Mouse (Mus musculus): ENCODE results near the gene Ptpre. TPM values are rescaled to one million over a fixed set of nuclear protein-coding genes. Genes with fewer than 3 reads are reported as not detected.

The Ptpre gene
- polyA plus RNA-seq, 1 experiment from 2014 or later = 3.4 TPM

DNA sequence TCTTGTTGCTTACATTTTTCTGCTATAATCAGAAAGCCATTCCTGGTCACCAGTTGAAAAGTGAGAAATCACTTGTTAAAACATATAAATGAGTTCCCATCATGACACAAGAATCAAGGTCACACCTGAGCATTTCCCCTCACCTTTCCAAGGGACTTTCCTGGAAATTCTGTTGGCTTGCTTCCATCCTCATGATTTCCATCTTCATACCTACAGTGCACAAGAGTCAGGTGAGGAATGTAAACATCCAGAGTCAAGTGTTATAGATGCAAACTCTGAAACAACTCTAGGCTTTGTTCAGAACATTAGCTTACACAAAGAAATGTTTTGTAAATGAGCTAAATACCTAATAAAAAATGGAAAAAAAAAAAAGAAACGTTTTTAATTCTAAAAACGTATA, 173.4 kb downstream of the Ptpre start:
- H3K9ac ChIP-seq = no peak overlapping the region
- peaks cover 9% of the 10 kb centered on the region for H3K4me1 ChIP-seq
- ATAC-seq (ENCODE audit: insufficient read depth, low FRiP score, low read depth) = no peak
- H3K4me3 ChIP-seq (replicated peaks) = no peak overlapping the region
- no peak overlapping the region for H3K27ac ChIP-seq
- H3K4me2 ChIP-seq = no peak overlapping the region
- H3K27me3 ChIP-seq (replicated peaks) = no peaks in the 10 kb centered on the region
- WGBS = 62% methylated on average over 2 of the region's 2 CpGs
- peaks cover 20% of the 10 kb centered on the region for H3K36me3 ChIP-seq
- no peaks in the 10 kb centered on the region for H3K9me3 ChIP-seq

DNA sequence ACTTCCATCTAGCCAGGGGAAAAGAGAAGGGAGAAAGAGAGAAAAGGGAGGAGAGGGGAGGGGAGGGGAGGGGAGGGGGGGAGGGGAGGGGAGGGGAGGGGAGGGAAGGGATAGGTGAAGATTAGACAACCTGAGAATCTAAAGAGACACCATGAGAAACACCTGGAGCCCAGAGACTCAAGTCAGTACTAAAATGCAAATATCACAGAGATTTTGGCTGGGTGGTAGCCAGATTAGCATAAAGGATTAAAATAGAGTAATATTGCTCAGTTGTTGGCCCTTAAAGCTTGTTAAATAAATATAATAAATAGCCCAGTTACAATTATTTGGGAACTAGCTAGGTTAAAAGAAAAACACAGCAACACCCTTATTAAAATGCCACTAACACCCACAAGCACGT, 175.3 kb downstream of the Ptpre start:
- no peak overlapping the region for H3K4me3 ChIP-seq (replicated peaks)
- H3K9ac ChIP-seq = no peak overlapping the region
- no peaks in the 10 kb centered on the region for H3K9me3 ChIP-seq
- WGBS = 84% methylated on average over 1 of the region's 1 CpGs
- no peak for ATAC-seq (ENCODE audit: insufficient read depth, low FRiP score, low read depth)
- H3K4me1 ChIP-seq = peaks cover 9% of the 10 kb centered on the region
- no peak overlapping the region for H3K27ac ChIP-seq
- H3K36me3 ChIP-seq = peaks cover 8% of the 10 kb centered on the region
- H3K4me2 ChIP-seq = no peak overlapping the region
- no peaks in the 10 kb centered on the region for H3K27me3 ChIP-seq (replicated peaks)

DNA sequence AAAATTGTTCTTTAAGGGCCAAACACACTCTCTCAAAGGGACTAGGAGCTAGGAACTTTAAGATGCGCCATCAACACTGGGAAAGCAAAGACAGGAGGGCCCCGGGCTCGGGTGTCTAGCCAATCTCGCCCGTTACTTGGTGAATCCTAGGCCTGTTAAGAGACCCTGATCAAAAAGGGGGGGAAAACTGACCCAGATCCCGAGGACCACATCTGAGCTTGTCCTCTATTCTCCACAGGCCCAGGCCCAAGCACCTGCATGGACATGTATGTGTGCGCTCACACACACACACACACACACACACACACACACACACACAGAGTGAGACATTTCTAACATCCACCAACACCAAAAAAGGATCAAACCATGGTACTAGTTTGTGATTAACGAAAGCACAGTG, 176.0 kb downstream of the Ptpre start:
- Histone ChIP-seq H3K27me3 (replicated peaks) (no peaks in the 10 kb centered on the region), H3K36me3 (peaks cover 3% of the 10 kb centered on the region; the same call in 1 of the 2 replicates), H3K4me1 (peaks cover 9% of the 10 kb centered on the region), H3K4me3 (replicated peaks) (peak overlapping the region; percentile 24), H3K4me2 (peak overlapping the region; percentile 64), H3K27ac (no peak overlapping the region), H3K9ac (no peak overlapping the region), H3K9me3 (no peaks in the 10 kb centered on the region)
- ATAC-seq (ENCODE audit: insufficient read depth, low FRiP score, low read depth) = no peak
- 80% methylated on average over 8 of the region's 8 CpGs for WGBS

DNA sequence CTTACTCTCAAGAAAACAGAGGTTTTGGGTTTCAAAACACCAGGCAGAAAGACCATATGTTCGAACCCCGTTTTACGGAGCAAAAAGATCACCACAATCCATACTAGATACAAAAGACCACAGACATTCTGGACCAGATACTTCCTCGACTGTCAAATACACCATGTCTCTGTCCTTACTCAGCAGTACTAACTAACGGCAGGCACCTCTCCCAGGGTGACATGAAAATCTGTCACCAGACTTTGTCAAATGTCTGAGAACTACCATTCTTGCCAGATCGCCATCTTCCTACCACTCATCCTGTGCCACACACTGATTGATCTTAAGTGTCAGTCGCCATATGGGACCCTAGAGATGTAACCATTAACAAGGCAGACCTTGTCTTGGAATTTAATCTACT, 177.9 kb downstream of the Ptpre start:
- peaks cover 9% of the 10 kb centered on the region for H3K4me1 ChIP-seq
- ATAC-seq (ENCODE audit: insufficient read depth, low FRiP score, low read depth) = no peak
- H3K27me3 ChIP-seq (replicated peaks) = no peaks in the 10 kb centered on the region
- H3K4me3 ChIP-seq (replicated peaks) = peak overlapping the region; percentile 90
- peak overlapping the region; percentile 64 for H3K4me2 ChIP-seq
- H3K27ac ChIP-seq = no peak overlapping the region
- no peaks in the 10 kb centered on the region for H3K9me3 ChIP-seq
- peak overlapping the region; percentile 55 for H3K9ac ChIP-seq
- H3K36me3 ChIP-seq = peaks cover 3% of the 10 kb centered on the region; the same call in 1 of the 2 replicates
- WGBS = 4% methylated on average over 7 of the region's 7 CpGs

DNA sequence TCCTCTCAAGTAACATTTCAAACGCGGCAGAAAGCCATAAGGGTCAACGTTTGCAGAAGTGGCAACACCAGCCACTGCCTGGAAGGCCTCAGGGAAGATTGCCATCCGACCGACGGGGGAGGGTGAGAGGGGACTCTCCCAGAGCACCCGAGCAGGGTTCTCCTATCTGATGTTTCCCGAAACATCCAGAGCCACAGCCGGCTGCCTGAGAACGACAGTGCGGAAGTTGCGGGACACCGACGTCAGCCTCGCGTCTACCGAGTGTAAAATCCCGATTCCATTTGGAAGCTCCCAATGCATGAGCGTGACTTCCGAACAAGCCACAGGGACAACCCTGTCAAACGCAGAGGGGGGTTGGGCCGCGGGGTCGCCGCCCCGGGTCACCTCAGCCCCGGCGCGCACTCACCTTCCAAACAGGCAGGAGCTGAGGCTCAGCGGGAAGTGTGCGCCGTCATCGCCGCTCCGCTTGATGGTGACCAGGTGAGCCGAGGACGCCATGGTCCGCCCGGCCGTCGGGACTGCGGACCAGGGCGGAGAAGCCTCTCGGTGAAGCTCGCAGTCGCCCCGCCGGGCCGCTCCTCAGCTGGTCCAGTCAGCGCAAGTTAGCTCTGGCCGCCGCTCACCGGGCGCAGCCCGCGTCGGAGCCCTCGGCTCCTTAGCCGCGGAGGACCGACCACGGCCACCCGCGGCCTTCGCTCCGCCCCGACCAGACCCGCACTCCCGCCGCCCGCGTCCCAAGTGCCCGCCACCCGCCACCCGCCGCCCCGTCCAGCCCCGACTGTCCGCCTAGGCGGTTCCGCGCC, 178.6 kb downstream of the Ptpre start, which contains the start of gene Mki67:
Gene Mki67 (minus strand): TSS at position 720 of the 803 bp plus-strand sequence.
- H3K9me3 ChIP-seq = no peaks in the 10 kb centered on the region
- peak within 1 kb of the TSS; percentile 55 for H3K9ac ChIP-seq
- peaks cover 9% of the 10 kb centered on the region for H3K4me1 ChIP-seq
- H3K27ac ChIP-seq = peak within 1 kb of the TSS; percentile 67; the same call in 1 of the 2 replicates
- H3K4me2 ChIP-seq = peak within 1 kb of the TSS; percentile 64
- under 1% methylated on average over 79 of the region's 82 CpGs for WGBS
- no peaks in the 10 kb centered on the region for H3K27me3 ChIP-seq (replicated peaks)
- no peak; the same call in none of the 2 replicates for ATAC-seq (ENCODE audit: insufficient read depth, low FRiP score, low read depth)
- H3K36me3 ChIP-seq = no peaks in the 10 kb centered on the region
- H3K4me3 ChIP-seq (replicated peaks) = peak within 1 kb of the TSS; percentile 90

DNA sequence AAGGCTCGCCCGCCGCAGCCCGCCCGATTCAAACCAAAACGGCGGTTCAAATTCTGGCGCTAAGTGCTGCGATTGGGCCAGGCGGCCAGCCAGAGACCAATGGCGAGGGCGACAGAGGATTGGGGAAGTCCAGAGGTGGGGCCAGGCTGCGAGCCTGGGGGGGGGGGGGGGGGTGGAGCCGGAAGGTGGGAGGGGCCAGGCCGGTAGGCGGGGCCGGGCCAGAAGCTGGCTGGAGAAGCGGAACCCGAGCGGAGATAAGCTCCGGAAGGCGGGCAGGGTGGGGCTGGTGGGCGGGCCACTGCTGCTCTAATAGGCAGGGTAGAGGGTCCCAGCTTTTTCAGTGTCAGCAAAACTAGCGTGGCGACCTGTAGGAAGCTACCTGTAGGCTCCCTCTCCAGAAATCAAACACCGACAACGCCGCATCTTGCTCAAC, 179.2 kb downstream of the Ptpre start:
- H3K27ac ChIP-seq = no peak overlapping the region; the same call in 1 of the 2 replicates
- under 1% methylated on average over 28 of the region's 28 CpGs for WGBS
- peak; percentile 98 for ATAC-seq (ENCODE audit: insufficient read depth, low FRiP score, low read depth)

DNA sequence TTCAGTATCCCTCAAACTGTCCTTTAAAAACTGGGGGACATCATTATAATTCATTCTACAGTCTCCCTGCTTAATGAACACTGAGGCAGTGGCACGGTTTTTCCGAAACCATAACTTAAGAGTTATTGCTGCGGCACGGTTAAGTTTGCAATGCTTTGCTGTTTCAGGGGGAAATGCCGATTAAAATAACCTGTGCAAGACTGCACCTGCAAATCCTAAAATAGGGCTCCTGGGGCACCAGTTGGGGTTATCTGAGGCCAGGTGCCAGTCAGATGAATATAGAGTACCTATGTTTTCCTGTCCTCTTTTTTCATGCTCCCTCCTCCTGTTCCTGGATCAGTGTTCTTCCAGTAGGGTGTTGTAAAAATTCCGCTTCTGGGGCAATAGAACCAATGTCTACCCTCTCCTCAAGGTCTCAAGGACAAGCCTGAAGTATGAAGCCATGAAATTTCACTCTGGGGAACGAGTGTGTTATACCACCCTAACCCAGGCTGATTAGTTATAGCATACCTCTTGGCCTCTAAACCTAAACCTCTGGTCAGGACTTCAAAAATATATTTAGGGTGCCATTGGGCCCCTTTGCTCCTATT, 179.8 kb downstream of the Ptpre start:
- Histone ChIP-seq H3K27me3 (replicated peaks) (no peaks in the 10 kb centered on the region), H3K36me3 (no peaks in the 10 kb centered on the region), H3K4me3 (replicated peaks) (peak overlapping the region; percentile 90), H3K9ac (peak overlapping the region; percentile 19; the same call in 1 of the 2 replicates), H3K9me3 (no peaks in the 10 kb centered on the region), H3K27ac (no peak overlapping the region; the same call in 1 of the 2 replicates), H3K4me2 (peak overlapping the region; percentile 62), H3K4me1 (peaks cover 9% of the 10 kb centered on the region)
- WGBS = 59% methylated on average over 7 of the region's 7 CpGs
- ATAC-seq (ENCODE audit: insufficient read depth, low FRiP score, low read depth) = no peak

More for the DNA sequence above, 179.2 kb downstream of the Ptpre start:
- peak overlapping the region; percentile 90 for H3K4me3 ChIP-seq (replicated peaks)
- no peaks in the 10 kb centered on the region for H3K27me3 ChIP-seq (replicated peaks)
- H3K9me3 ChIP-seq = no peaks in the 10 kb centered on the region
- peak overlapping the region; percentile 19; the same call in 1 of the 2 replicates for H3K9ac ChIP-seq
- peak overlapping the region; percentile 64 for H3K4me2 ChIP-seq
- peaks cover 9% of the 10 kb centered on the region for H3K4me1 ChIP-seq
- H3K36me3 ChIP-seq = no peaks in the 10 kb centered on the region

DNA sequence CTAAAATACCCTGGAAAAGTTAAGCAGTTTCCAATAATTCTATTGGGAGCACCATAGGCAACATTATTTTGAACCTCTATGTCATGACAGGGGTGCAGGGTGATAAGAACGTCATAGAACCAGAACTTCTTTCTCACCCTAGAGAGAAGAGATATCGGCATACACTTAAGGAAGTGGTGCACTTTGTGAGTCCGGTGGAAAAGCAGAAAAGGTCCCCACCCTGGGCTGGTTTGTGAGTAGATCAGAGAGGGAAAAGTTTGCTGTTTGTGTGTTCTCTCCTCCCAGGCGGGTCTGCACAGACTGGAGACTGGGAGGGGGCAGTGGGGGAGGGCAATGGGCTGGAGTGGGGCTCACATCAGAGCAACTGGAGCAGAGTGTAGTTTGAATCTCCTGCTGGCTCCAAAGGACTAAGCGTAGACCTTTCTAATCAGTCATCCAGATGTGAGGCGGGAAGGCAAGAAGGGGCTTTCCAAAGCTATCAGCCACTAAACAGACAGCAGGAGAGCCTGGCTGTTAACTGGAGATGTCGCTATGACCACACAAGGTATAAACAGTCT, 184.2 kb downstream of the Ptpre start:
- Histone ChIP-seq H3K4me2 (no peak overlapping the region), H3K36me3 (no peaks in the 10 kb centered on the region), H3K9me3 (no peaks in the 10 kb centered on the region), H3K27ac (no peak overlapping the region), H3K4me1 (peaks cover 7% of the 10 kb centered on the region; the same call in 1 of the 2 replicates), H3K9ac (no peak overlapping the region), H3K27me3 (replicated peaks) (no peaks in the 10 kb centered on the region), H3K4me3 (replicated peaks) (no peak overlapping the region)
- WGBS = 49% methylated on average over 7 of the region's 7 CpGs
- peak; percentile 86 for ATAC-seq (ENCODE audit: insufficient read depth, low FRiP score, low read depth)

DNA sequence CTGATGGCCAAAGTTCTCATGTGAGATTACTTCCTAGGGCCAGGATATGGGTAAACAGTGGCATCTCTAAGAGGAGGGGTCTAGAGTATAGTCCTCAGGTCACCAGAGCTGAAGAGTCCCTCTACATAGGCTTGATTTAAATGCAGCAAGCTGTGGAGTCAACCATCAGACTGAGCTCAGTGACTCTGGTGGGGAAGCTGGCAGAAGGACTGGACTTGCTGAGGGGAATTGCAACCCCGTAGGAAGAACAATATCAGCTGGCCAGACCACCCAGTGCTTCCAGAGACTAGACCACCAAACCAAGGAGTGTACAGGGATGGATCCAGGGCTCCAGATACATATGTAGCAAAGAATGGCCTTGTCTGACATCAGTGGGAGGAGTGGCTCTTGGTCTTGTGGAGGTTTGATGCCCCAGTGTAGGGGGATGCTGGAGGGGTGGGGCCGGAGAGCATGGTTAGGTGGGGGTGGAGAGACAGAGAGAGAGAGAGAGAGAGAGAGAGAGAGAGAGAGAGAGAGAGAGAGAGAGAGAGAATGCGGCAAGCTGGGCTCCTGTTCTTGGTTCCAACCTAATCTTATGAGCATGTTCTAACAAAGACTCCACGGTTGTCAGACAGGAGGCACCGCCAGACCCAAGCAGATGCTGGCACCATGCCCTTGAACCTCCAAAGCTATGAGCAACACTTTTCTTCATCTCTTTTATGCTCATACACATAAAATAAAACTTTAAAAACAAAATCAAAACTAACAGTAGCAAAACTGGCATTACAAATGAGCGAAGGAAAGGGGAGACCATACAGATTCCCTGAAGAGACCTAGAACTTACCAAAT, 184.9 kb downstream of the Ptpre start:
- H3K27ac ChIP-seq = no peak overlapping the region
- H3K4me2 ChIP-seq = no peak overlapping the region
- H3K4me1 ChIP-seq = peaks cover 7% of the 10 kb centered on the region; the same call in 1 of the 2 replicates
- H3K36me3 ChIP-seq = no peaks in the 10 kb centered on the region
- 71% methylated on average over 6 of the region's 6 CpGs for WGBS
- H3K9ac ChIP-seq = no peak overlapping the region
- ATAC-seq (ENCODE audit: insufficient read depth, low FRiP score, low read depth) = 0 out of 2 replicates have a peak, but pooled peaks have one; percentile 12
- no peaks in the 10 kb centered on the region for H3K27me3 ChIP-seq (replicated peaks)
- H3K9me3 ChIP-seq = no peaks in the 10 kb centered on the region
- H3K4me3 ChIP-seq (replicated peaks) = no peak overlapping the region

DNA sequence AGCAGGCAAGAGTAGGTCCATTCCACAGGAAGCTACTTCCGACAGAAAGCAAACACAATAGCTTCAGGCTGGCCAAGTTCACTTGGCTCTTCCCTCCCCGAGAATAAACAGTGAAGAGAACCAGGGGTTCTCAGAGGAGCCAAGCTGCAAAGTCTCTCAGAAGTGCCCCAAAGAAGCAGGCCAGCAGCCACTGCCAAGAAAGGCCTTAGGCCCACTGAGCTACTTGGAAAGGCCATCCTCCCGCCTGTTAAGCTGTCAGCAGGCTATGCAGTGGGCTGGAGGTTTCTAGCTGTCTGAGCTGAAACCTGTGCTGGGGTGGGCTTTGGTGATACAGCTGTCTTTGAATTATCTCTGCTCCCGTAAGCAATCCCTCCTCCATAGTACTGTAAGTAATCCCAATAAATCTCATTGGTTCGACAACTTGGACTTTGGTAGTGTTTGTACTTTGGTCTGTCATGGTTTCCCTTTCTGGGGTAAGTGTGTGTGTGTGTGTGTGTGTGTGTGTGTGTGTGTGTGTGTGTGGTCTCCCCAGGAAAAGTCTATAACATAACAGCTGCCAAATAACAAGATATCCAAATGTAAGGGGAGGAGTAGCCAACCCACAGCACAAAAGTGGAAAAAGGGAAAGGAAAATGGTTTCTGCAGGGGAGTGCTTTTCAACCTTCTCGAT, 186.5 kb downstream of the Ptpre start:
- H3K4me1 ChIP-seq = peaks cover 7% of the 10 kb centered on the region; the same call in 1 of the 2 replicates
- no peaks in the 10 kb centered on the region for H3K36me3 ChIP-seq
- 38% methylated on average over 6 of the region's 6 CpGs for WGBS
- H3K4me3 ChIP-seq (replicated peaks) = no peak overlapping the region
- no peak overlapping the region for H3K4me2 ChIP-seq
- H3K9ac ChIP-seq = no peak overlapping the region
- H3K9me3 ChIP-seq = no peaks in the 10 kb centered on the region
- no peaks in the 10 kb centered on the region for H3K27me3 ChIP-seq (replicated peaks)
- peak overlapping the region; percentile 67 for H3K27ac ChIP-seq
- peak; percentile 28; the same call in 1 of the 2 replicates for ATAC-seq (ENCODE audit: insufficient read depth, low FRiP score, low read depth)

DNA sequence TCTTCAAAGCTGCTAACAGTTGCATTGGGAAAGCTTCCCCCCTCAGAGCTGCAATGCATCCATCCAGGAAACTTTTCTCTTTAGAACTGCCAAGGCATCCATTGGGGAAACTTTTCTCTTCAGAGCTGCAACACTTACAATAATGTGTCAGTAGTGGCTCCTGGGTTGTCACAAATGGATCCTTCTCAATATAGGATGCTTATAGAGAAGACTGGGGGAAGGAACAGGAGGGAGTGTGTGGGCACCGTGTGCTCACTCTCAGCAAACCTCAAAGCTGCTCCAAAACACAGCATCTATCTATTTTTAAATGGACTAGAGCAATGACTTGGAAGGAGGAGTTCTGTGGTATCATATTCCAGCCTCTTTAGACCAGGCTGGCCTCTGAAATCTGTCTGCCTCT, 189.4 kb downstream of the Ptpre start:
- ATAC-seq (ENCODE audit: insufficient read depth, low FRiP score, low read depth) = no peak
- 89% methylated on average over 1 of the region's 1 CpGs for WGBS

More for the DNA sequence above, 189.4 kb downstream of the Ptpre start:
- Histone ChIP-seq H3K36me3 (no peaks in the 10 kb centered on the region), H3K9ac (no peak overlapping the region), H3K4me2 (no peak overlapping the region), H3K4me1 (peaks cover 7% of the 10 kb centered on the region; the same call in 1 of the 2 replicates), H3K27me3 (replicated peaks) (no peaks in the 10 kb centered on the region), H3K9me3 (no peaks in the 10 kb centered on the region), H3K4me3 (replicated peaks) (no peak overlapping the region), H3K27ac (no peak overlapping the region)

Data from stomach, embryonic 15.5 days (tissue).